Mouse (Mus musculus) cerebellum, adult 11 months (tissue): ENCODE results near the gene Iqgap1.
A peak's percentile ranks its signal among the peaks of the same experiment; 100 is the strongest.
"Not testable (repeated sequence)": the region's sequence is repeated elsewhere in the genome, so short reads cannot be mapped to it uniquely, and the experiment has no call there.

Source experiments
- DNase-seq: peaks from one replicate; pipeline ENCODE4 v3.0.0; 2022

Gene Iqgap1

DNA sequence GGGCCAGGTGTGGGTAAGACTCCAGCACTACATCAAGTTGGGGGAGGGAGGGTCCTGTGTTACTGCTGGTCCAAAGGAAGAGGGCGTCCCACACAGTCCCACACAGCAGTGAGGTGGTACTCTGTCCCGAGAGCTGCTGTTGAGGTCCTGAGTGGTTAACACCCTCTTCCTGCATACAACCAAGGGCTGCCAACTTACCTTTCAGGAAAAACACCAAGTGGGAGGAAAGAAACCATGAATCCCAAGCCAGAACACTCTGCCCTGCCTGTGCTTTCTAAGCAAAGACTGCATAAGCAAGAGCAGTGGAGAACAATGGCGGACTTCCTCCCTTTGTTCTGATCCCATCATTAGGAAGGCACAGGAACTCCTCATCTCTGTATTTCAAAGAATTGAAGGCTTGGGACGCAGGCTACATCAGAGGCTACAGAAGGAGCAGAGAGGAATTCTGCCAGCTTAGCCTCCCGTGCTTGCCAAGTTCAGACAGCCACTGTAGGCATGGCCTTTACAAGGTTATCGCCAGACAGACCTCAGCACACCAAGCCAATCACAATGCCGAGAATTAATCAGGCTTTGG, 61.8 kb downstream of the Iqgap1 start:
- DNase-seq = peak; percentile 66

GRCm38 (mm10) chr7:80762297-80762696, 63.5 kb downstream of the Iqgap1 start:
- no peak for DNase-seq

- DNase-seq = no peak
Measured at GRCm38 (mm10) chr7:80754086-80754485, 71.7 kb downstream of the Iqgap1 start.

DNA sequence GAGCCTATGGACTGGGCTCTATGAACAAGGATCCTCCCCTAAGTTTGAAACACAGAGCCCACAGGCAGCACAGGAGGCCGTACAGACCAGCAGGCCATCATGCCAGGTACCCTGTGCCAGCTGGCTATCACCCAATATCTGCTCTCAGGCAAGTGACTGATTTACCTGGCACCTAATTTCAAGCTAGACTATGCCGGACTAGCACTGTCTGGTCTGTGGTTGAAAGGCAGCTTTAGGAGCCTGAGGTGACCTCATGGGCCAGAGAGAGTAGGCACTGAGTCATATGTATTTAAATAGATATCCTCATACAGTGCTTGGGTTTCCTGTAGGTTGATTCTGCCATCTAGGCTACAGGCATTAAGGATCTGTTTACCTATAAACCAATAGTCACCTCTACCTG, 72.2 kb downstream of the Iqgap1 start:
- no peak for DNase-seq

DNA sequence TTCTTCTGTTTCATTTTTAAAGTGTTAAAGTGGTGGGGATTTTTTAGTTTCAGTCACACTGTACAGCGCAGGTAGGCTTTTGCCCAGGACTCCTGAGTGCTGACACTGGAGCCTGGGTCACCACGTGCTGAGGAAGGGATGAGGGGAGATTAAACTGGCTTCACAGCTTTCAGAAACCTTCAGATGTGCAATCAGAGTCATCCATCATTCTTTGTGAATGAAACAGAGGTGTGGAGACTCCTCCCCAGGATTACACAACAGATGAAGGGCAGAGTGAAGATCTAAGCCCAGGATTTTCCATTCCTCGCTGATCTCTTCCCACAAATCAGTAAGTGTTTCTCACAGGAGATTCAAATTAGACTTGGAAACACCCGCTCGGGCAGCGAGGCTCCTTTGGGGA, 76.2 kb downstream of the Iqgap1 start:
- DNase-seq = no peak

GRCm38 (mm10) chr7:80749109-80749508, 76.7 kb downstream of the Iqgap1 start:
- DNase-seq = not testable (repeated sequence)

GRCm38 (mm10) chr7:80747371-80747770, 78.4 kb downstream of the Iqgap1 start:
- DNase-seq = no peak

DNA sequence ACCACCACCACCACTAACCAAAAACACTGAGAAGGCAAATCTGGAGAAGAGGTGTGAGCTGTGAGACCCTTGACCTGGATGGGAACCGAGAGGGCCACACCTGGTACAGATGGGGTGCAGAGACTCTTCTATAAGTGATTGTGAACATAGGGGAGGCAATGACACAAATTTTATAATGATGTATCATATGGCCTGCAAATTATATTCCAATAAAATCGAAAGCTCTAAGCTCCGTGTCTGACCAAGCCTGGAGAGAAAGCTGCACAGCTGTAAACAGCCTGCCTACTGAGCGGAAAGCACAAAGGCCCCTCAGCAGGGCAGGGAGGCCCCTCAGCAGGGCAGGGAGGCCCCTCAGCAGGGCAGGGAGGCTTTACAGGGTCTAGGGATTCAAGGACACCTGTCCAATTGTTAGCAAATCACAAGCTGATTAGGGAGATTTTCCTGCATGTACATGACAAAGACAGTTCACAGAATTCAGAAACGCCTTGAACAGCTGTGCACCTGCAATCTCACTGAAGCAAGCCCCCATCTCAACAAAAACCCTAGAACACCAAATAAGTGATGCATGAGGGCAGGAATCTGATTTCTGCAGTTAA, 79.5 kb downstream of the Iqgap1 start:
- no peak for DNase-seq

GRCm38 (mm10) chr7:80745746-80746145, 80.0 kb downstream of the Iqgap1 start:
- no peak for DNase-seq

DNA sequence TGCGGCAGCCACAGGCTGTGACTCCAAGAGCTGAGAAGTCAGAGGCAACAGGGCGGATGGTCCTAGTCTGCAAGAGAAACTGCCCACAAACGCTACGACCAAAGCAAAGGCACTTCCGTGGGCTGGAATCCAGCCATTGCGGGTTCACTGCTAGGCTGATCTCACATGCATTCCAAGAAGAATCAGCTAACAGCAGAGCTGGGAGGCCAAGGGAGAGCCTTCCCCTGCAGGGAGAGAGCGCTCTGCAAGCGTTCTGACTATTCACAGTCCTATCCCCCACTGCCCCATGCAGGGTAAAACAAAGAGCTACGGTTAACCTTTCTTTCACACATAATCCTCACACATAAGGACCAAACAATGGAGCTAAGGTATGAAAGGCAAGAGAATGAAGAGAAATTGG, 80.5 kb downstream of the Iqgap1 start:
- no peak for DNase-seq

GRCm38 (mm10) chr7:80743920-80744630, 81.7 kb downstream of the Iqgap1 start:
- DNase-seq = no peak

- no peak for DNase-seq
Measured at GRCm38 (mm10) chr7:80742671-80743070, 83.1 kb downstream of the Iqgap1 start.

DNA sequence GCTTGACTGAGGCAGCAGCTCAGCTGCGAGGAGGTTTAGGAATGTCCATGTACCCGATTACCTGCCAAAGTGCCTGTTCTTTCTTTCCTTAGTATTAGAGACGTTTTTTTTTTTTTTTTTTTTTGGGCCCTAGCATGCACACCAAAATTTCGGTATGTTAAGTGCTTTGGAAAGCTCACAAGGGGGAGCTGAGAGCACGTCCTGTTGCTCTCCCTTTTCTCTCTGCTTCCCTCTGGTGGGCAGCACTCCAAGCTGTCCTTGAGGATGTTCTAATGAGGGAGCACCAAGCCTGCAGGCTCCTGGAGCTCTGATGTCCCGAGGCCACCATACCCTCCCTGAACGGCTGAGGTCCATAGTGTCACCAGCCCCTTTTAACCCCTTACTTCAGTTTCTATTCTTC, 84.8 kb downstream of the Iqgap1 start:
- DNase-seq = peak; percentile 39

- no peak for DNase-seq
Measured at GRCm38 (mm10) chr7:80736199-80736598, 89.6 kb downstream of the Iqgap1 start.

DNA sequence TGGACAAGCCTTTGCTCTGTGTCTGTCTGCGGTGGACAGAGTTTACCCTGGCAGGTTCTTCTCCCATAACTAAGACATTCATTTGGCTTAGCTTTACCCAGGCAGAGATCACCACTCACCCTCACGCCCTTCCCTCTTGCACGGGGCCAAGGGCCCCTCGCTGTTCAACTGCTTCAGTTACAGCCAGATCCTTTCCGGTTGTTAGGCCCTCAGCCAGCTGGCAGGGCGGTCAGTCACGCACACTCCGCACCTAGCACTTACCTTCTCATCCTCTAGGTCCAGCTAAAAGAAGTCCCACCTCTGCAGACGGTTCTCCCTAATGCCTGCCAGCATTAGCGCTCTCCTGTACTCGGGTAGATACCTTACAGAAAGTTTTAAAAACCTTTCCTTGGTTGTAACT, 92.8 kb downstream of the Iqgap1 start:
- DNase-seq = no peak

GRCm38 (mm10) chr7:80729662-80730061, 96.1 kb downstream of the Iqgap1 start:
- peak; percentile 54 for DNase-seq

GRCm38 (mm10) chr7:80721041-80721440, 104.7 kb downstream of the Iqgap1 start:
- no peak for DNase-seq

GRCm38 (mm10) chr7:80719582-80719981, 106.2 kb downstream of the Iqgap1 start:
- no peak for DNase-seq

DNA sequence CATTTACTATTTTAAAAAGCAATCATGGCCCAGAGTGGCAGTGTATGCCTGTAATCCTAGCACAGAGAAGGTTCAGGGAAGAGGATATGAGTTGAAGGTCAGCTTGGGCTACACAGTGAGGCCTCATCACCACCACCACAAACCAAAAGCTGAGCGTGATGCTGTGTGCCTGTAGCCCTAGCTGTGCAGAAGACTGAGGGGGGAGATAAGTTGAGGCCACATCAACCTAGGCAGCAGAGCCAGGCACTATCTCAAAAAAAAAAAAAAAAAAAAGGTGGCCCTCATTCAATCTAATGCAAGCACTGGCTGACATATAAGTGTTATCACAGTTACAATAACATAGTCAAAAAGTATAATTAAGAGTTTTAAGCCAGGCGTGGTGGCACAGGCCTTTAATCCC, 106.7 kb downstream of the Iqgap1 start:
- DNase-seq = no peak

GRCm38 (mm10) chr7:80718471-80718870, 107.3 kb downstream of the Iqgap1 start:
- no peak for DNase-seq

DNA sequence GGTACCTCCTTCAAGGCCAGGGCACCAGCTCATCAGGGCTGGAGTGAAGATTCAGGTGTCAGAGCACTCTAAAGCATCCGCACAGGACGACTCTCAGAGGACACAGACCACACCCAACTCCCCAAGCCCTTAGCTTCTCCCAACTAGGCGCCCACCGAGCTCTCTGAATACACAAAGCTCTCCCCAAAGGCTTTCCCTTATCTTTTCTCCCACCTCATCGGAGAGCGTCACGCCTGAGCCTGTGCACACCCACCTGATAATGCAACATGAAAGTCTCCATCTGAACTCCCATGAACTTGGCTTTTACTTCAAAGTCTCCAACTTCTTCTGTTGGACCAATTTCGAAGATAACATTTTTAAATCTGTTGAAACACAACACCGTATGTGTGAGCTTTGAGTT, 109.0 kb downstream of the Iqgap1 start:
- no peak for DNase-seq

DNA sequence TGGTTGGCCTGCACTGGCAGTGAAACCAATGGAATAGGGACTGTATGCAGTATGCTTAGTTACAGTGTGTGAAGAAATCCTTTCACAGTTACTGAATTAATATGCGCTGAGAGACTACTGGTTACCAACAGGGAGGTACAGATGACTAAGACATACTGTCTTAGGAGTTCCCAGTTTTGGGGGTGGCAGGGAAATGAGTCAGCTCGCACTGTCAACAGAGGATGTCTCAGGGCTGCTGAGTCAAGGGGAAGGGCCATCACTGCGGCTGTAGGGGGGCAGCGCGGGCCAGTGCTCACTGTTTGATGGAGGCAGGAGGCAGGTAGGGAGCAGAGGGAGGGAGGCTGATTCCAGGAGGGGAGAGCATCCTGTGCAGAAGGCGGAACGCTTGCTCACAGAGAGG, 110.5 kb downstream of the Iqgap1 start:
- no peak for DNase-seq

DNA sequence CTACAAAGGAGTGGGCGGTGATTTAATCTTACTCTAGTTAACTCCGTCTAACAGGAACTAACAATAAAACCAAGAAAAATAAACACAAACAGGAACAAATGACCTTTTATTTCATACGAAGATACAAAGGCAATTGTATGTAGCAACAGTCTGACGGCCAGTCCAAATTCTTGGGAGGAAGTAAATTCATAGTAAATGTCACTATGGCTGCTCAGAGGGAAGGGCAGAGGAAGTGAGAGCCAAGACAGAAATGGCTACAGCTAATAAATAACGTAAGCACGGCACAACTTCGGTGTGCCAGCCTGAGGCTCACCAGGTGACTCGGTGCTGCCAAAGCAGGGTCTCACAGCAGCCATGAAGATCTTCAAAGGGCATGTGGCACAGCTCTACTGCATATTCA, 114.3 kb downstream of the Iqgap1 start:
- DNase-seq = no peak

DNA sequence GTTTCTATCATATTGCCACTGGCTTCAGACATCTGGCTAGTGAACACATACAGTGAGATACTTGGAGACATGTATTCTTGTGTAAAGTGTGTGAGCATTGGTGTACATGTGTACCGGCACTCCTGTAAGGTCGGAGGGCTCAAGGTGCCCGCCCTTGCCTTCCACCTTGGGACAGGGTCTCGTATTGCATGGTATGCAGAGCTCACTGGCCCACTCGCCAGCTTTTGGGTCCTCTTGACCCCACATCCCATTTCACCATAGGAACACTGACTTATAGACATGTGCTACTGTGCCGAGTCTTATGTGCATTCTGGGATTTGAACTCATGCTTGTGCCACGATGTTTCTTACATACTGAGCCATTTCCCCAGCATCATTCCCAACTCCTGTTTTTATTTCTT, 115.4 kb downstream of the Iqgap1 start:
- no peak for DNase-seq

DNA sequence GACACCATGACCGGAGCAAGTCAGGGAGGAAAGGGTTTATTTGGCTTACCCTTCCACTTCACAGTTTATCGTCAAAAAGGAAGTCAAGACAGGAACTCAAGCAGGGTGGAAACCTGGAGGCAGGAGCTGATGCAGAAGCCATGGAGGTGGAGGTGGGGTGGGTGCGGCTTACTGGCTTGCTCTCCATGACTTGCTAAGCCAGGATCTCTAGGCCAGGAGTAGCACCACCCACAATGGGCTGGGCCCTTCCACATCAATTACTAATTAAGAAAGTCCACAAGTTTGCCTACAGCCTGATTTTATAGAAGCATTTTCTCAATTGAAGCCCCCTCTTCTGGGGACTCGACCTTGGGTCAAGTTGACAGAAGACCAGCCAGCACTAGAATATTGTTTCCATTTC, 121.7 kb downstream of the Iqgap1 start:
- no peak for DNase-seq
